Mouse (Mus musculus) limb, embryonic 11.5 days (tissue): ENCODE data around the gene Scarf1. TPM values are rescaled to one million over a fixed set of nuclear protein-coding genes. Genes with fewer than 3 reads are reported as not detected.

Experiments used
- microRNA counts: library from miRNA; unstranded; fragments of <30 nt; microRNA quantifications from one replicate; lab custom pipeline; 2016
- microRNA-seq: library from miRNA; unstranded; fragments of <30 nt; microRNA quantifications from one replicate; pipeline ENCODE4, GENCODE M21; 2016
- polyA plus RNA-seq: library from polyadenylated mRNA; unstranded; fragments of >200 nt; fragmentation: Nextera tagmentation; extraction: Ambion mirVana; gene quantifications from 2 replicates; pipeline ENCODE4 v1.2.1, GENCODE M21; 2014

Gene Scarf1
- polyA plus RNA-seq, 1 experiment from 2014 or later: 4.5 TPM

MicroRNAs encoded within 50 kb of the gene (microRNA counts, 519-probe panel; counts per million panel counts)
- 4,405 counts per million, percentile 68 among the panel's probes with 10 or more counts for microRNA mmu-miR-22 (lab: Ali Mortazavi, UCI)

Small RNA genes lying within 50 kb of the gene (microRNA-seq; reads per million reads assigned to microRNA genes)
- gene Mir22: 1,354 reads per million, percentile 77 among the genes with 10 or more reads in this experiment
- not detected for gene Mir3971

Other genes starting within 250 kb of the Scarf1 start
- 151 and 154 TPM in 2 replicates for gene Rpa1, start 165.2 kb upstream of the Scarf1 start, polyA plus RNA-seq
- gene Smyd4, start 165.1 kb upstream of the Scarf1 start, polyA plus RNA-seq: 14.3 and 15.2 TPM in 2 replicates
- 174 and 194 TPM in 2 replicates for gene Serpinf1, start 90.8 kb upstream of the Scarf1 start, polyA plus RNA-seq
- gene Serpinf2, start 73.9 kb upstream of the Scarf1 start, polyA plus RNA-seq: 0.52 TPM in 1 of 2 replicates, not detected in the other
- 3.3 and 3.4 TPM in 2 replicates for gene Wdr81, start 58.8 kb upstream of the Scarf1 start, polyA plus RNA-seq
- 10.4 and 11.3 TPM in 2 replicates for gene Tlcd2, start 51.8 kb upstream of the Scarf1 start, polyA plus RNA-seq
- 111 and 123 TPM in 2 replicates for gene Prpf8, start 26.7 kb upstream of the Scarf1 start, polyA plus RNA-seq
- gene Rilp, start 3.4 kb upstream of the Scarf1 start, polyA plus RNA-seq: 0.50 and 0.59 TPM in 2 replicates
- gene Slc43a2, start 18.2 kb downstream of the Scarf1 start, polyA plus RNA-seq: 4.0 and 4.2 TPM in 2 replicates
- 67.3 and 70.7 TPM in 2 replicates for gene Pitpna, start 74.6 kb downstream of the Scarf1 start, polyA plus RNA-seq
- 14.9 and 18.5 TPM in 2 replicates for gene Inpp5k, start 117.4 kb downstream of the Scarf1 start, polyA plus RNA-seq
- gene Myo1c, start 137.0 kb downstream of the Scarf1 start, polyA plus RNA-seq: 12.8 and 15.8 TPM in 2 replicates
- gene Crk, start 165.7 kb downstream of the Scarf1 start, polyA plus RNA-seq: 107 and 110 TPM in 2 replicates
- gene Ywhae, start 219.3 kb downstream of the Scarf1 start, polyA plus RNA-seq: 1,333 and 1,356 TPM in 2 replicates